Mouse (Mus musculus) layer of hippocampus, adult 8-10 months (tissue): ENCODE results near the gene Tcerg1l. TPM values are rescaled to one million over a fixed set of nuclear protein-coding genes. Genes with fewer than 3 reads are reported as not detected.

Experiments
- DNase-seq, 2 experiments: peaks; one replicate each; pipeline ENCODE4 v3.0.0; 2022; ENCODE audit warnings: low spot score in 2 of 2
- total RNA-seq, 4 experiments: library from RNA; stranded (reverse); gene quantifications; 2 replicates each; pipeline ENCODE4 v1.2.4; 2022

Gene Tcerg1l
- 10 to 100 TPM in 3 of 4 experiments, 1 to 10 TPM in 1; 8.6 to 12.4 (median 11.3) TPM for total RNA-seq

GRCm38 (mm10) chr7:138397485-138398181, at the start of gene Tcerg1l:
Gene Tcerg1l, minus strand, starts transcription at chr7:138397730.
- DNase-seq = no peak

- no peak for DNase-seq
Observed at GRCm38 (mm10) chr7:138442096-138442495, 44.6 kb upstream of the Tcerg1l start.

GRCm38 (mm10) chr7:138432541-138432940, 35.0 kb upstream of the Tcerg1l start:
- DNase-seq = no peak

- no peak for DNase-seq
Observed at GRCm38 (mm10) chr7:138431456-138431855, 33.9 kb upstream of the Tcerg1l start.

- DNase-seq = no peak
Observed at GRCm38 (mm10) chr7:138429916-138430315, 32.4 kb upstream of the Tcerg1l start.

GRCm38 (mm10) chr7:138428826-138429225, 31.3 kb upstream of the Tcerg1l start:
- DNase-seq = peak in 1 of 2 experiments; percentile 53

- DNase-seq = no peak
Observed at GRCm38 (mm10) chr7:138427441-138427840, 29.9 kb upstream of the Tcerg1l start.

GRCm38 (mm10) chr7:138413496-138413895, 16.0 kb upstream of the Tcerg1l start:
- DNase-seq = no peak

- DNase-seq = no peak
Observed at GRCm38 (mm10) chr7:138401641-138402040, 4.1 kb upstream of the Tcerg1l start.

- no peak for DNase-seq
Observed at GRCm38 (mm10) chr7:138400506-138401272, 3.2 kb upstream of the Tcerg1l start.

- peak; percentile 26 to 68 for DNase-seq
Observed at GRCm38 (mm10) chr7:138398182-138398793, 758 bp upstream of the Tcerg1l start.

- DNase-seq = no peak
Observed at GRCm38 (mm10) chr7:138396863-138397484, 556 bp downstream of the Tcerg1l start.

- no peak for DNase-seq
Observed at GRCm38 (mm10) chr7:138396109-138396862, 1.2 kb downstream of the Tcerg1l start.

GRCm38 (mm10) chr7:138389941-138390340, 7.6 kb downstream of the Tcerg1l start:
- DNase-seq = no peak

- no peak for DNase-seq
Observed at GRCm38 (mm10) chr7:138389071-138389470, 8.5 kb downstream of the Tcerg1l start.

- no peak for DNase-seq
Observed at GRCm38 (mm10) chr7:138379221-138379620, 18.3 kb downstream of the Tcerg1l start.

- DNase-seq = no peak
Observed at GRCm38 (mm10) chr7:138378546-138378945, 19.0 kb downstream of the Tcerg1l start.

GRCm38 (mm10) chr7:138375573-138375972, 22.0 kb downstream of the Tcerg1l start:
- DNase-seq = no peak

GRCm38 (mm10) chr7:138374376-138374775, 23.2 kb downstream of the Tcerg1l start:
- DNase-seq = no peak

- no peak for DNase-seq
Observed at GRCm38 (mm10) chr7:138373530-138373929, 24.0 kb downstream of the Tcerg1l start.

GRCm38 (mm10) chr7:138367570-138367969, 30.0 kb downstream of the Tcerg1l start:
- no peak for DNase-seq
